Mouse (Mus musculus): Measurements from ENCODE around the gene Ubfd1. TPM values are rescaled to one million over a fixed set of nuclear protein-coding genes. Genes with fewer than 3 reads are reported as not detected.

Gene Ubfd1
- 18.9 and 19.6 TPM in 2 replicates for polyA plus RNA-seq (2012; rRNA removed)

- H3K36me3 ChIP-seq (ENCODE audit: control insufficient read depth, insufficient read depth, low read length), result no peaks in the 10 kb centered on the region; the same call in 1 of the 2 replicates
- DNase-seq, result peak; percentile 98
- no peak for TF ChIP-seq POLR2A (IDR thresholded peaks at IDR 0.05; ENCODE audit: low read depth, low read length)
- TF ChIP-seq CTCF (conservative IDR thresholded peaks at IDR 0.05; ENCODE audit: insufficient read depth, insufficient read length, low read depth, low read length), result no peak
- H3K4me3 ChIP-seq (ENCODE audit: insufficient read depth, low read depth, low read length), result peak within 1 kb of the TSS; percentile 89
- no peaks in the 10 kb centered on the region for H3K27me3 ChIP-seq (replicated peaks; ENCODE audit: control insufficient read depth, insufficient read depth, low read length)
- H3K27ac ChIP-seq (ENCODE audit: insufficient read depth, low read depth, low read length), result peak within 1 kb of the TSS; percentile 62
- peaks cover 5% of the 10 kb centered on the region; the same call in 1 of the 2 replicates for H3K4me1 ChIP-seq (ENCODE audit: control insufficient read depth, insufficient read depth, low read length)
- under 1% methylated on average over 60 of the region's 60 CpGs for WGBS
Measured at GRCm38 (mm10) chr7:122066945-122067516, at the start of gene Ubfd1, which contains the start of gene Ears2. Ubfd1 (plus strand) TSS chr7:122067175. Ears2 (minus strand) TSS chr7:122067263.

GRCm38 (mm10) chr7:122018247-122018646 is 48.7 kb upstream of the Ubfd1 start:
- 78% methylated on average over 3 of the region's 3 CpGs for WGBS
- no peaks in the 10 kb centered on the region for H3K36me3 ChIP-seq (ENCODE audit: control insufficient read depth, insufficient read depth, low read length)
- no peak overlapping the region for H3K4me3 ChIP-seq (ENCODE audit: insufficient read depth, low read depth, low read length)
- DNase-seq, result no peak
- H3K27me3 ChIP-seq (replicated peaks; ENCODE audit: control insufficient read depth, insufficient read depth, low read length), result no peaks in the 10 kb centered on the region
- H3K4me1 ChIP-seq (ENCODE audit: control insufficient read depth, insufficient read depth, low read length), result peaks cover 21% of the 10 kb centered on the region
- H3K27ac ChIP-seq (ENCODE audit: insufficient read depth, low read depth, low read length), result no peak overlapping the region
- no peak for TF ChIP-seq POLR2A (IDR thresholded peaks at IDR 0.05; ENCODE audit: low read depth, low read length)

- Histone ChIP-seq H3K27ac (ENCODE audit: insufficient read depth, low read depth, low read length) (no peak overlapping the region), H3K36me3 (ENCODE audit: control insufficient read depth, insufficient read depth, low read length) (no peaks in the 10 kb centered on the region), H3K4me3 (ENCODE audit: insufficient read depth, low read depth, low read length) (no peak overlapping the region), H3K27me3 (replicated peaks; ENCODE audit: control insufficient read depth, insufficient read depth, low read length) (no peaks in the 10 kb centered on the region), H3K4me1 (ENCODE audit: control insufficient read depth, insufficient read depth, low read length) (peaks cover 21% of the 10 kb centered on the region)
- 91% methylated on average over 7 of the region's 7 CpGs for WGBS
- no peak for DNase-seq
- TF ChIP-seq CTCF (conservative IDR thresholded peaks at IDR 0.05; ENCODE audit: insufficient read depth, insufficient read length, low read depth, low read length), result no peak
- no peak for TF ChIP-seq POLR2A (IDR thresholded peaks at IDR 0.05; ENCODE audit: low read depth, low read length)
Measured at GRCm38 (mm10) chr7:122018978-122019377, 48.0 kb upstream of the Ubfd1 start.

- WGBS, result 8% methylated on average over 6 of the region's 6 CpGs
- Histone ChIP-seq H3K27me3 (replicated peaks; ENCODE audit: control insufficient read depth, insufficient read depth, low read length) (no peaks in the 10 kb centered on the region), H3K4me1 (ENCODE audit: control insufficient read depth, insufficient read depth, low read length) (peaks cover 14% of the 10 kb centered on the region; the same call in 1 of the 2 replicates), H3K4me3 (ENCODE audit: insufficient read depth, low read depth, low read length) (peak overlapping the region; percentile 95), H3K36me3 (ENCODE audit: control insufficient read depth, insufficient read depth, low read length) (no peaks in the 10 kb centered on the region), H3K27ac (ENCODE audit: insufficient read depth, low read depth, low read length) (peak overlapping the region; percentile 69)
- no peak for TF ChIP-seq CTCF (conservative IDR thresholded peaks at IDR 0.05; ENCODE audit: insufficient read depth, insufficient read length, low read depth, low read length)
- no peak for TF ChIP-seq POLR2A (IDR thresholded peaks at IDR 0.05; ENCODE audit: low read depth, low read length)
- DNase-seq, result no peak
Measured at GRCm38 (mm10) chr7:122020273-122020666, 46.7 kb upstream of the Ubfd1 start.

- Histone ChIP-seq H3K36me3 (ENCODE audit: control insufficient read depth, insufficient read depth, low read length) (no peaks in the 10 kb centered on the region), H3K4me1 (ENCODE audit: control insufficient read depth, insufficient read depth, low read length) (peaks cover 10% of the 10 kb centered on the region; the same call in 1 of the 2 replicates), H3K27me3 (replicated peaks; ENCODE audit: control insufficient read depth, insufficient read depth, low read length) (no peaks in the 10 kb centered on the region), H3K4me3 (ENCODE audit: insufficient read depth, low read depth, low read length) (peak within 1 kb of the TSS; percentile 95), H3K27ac (ENCODE audit: insufficient read depth, low read depth, low read length) (peak within 1 kb of the TSS; percentile 69)
- TF ChIP-seq POLR2A (IDR thresholded peaks at IDR 0.05; ENCODE audit: low read depth, low read length) (peak; percentile 69), CTCF (conservative IDR thresholded peaks at IDR 0.05; ENCODE audit: insufficient read depth, insufficient read length, low read depth, low read length) (no peak)
- peak; percentile 94 for DNase-seq
- WGBS, result under 1% methylated on average over 50 of the region's 50 CpGs
Measured at GRCm38 (mm10) chr7:122020667-122021354, 46.2 kb upstream of the Ubfd1 start, which contains the start of gene Gga2. Gga2 (minus strand) TSS chr7:122021222.

GRCm38 (mm10) chr7:122022131-122022530 is 44.8 kb upstream of the Ubfd1 start:
- H3K36me3 ChIP-seq (ENCODE audit: control insufficient read depth, insufficient read depth, low read length), result no peaks in the 10 kb centered on the region
- WGBS, result 45% methylated on average over 2 of the region's 2 CpGs
- no peak overlapping the region for H3K4me3 ChIP-seq (ENCODE audit: insufficient read depth, low read depth, low read length)
- TF ChIP-seq CTCF (conservative IDR thresholded peaks at IDR 0.05; ENCODE audit: insufficient read depth, insufficient read length, low read depth, low read length), result no peak
- H3K4me1 ChIP-seq (ENCODE audit: control insufficient read depth, insufficient read depth, low read length), result peaks cover 6% of the 10 kb centered on the region; the same call in 1 of the 2 replicates
- H3K27ac ChIP-seq (ENCODE audit: insufficient read depth, low read depth, low read length), result peak overlapping the region; percentile 25; the same call in 1 of the 2 replicates
- DNase-seq, result peak; percentile 85
- no peaks in the 10 kb centered on the region for H3K27me3 ChIP-seq (replicated peaks; ENCODE audit: control insufficient read depth, insufficient read depth, low read length)

- Histone ChIP-seq H3K36me3 (ENCODE audit: control insufficient read depth, insufficient read depth, low read length) (no peaks in the 10 kb centered on the region), H3K4me3 (ENCODE audit: insufficient read depth, low read depth, low read length) (no peak overlapping the region), H3K27me3 (replicated peaks; ENCODE audit: control insufficient read depth, insufficient read depth, low read length) (no peaks in the 10 kb centered on the region), H3K4me1 (ENCODE audit: control insufficient read depth, insufficient read depth, low read length) (no peaks in the 10 kb centered on the region), H3K27ac (ENCODE audit: insufficient read depth, low read depth, low read length) (no peak overlapping the region)
- no peak for DNase-seq
- no peak for TF ChIP-seq POLR2A (IDR thresholded peaks at IDR 0.05; ENCODE audit: low read depth, low read length)
- no peak for TF ChIP-seq CTCF (conservative IDR thresholded peaks at IDR 0.05; ENCODE audit: insufficient read depth, insufficient read length, low read depth, low read length)
- WGBS, result 61% methylated on average over 3 of the region's 3 CpGs
Measured at GRCm38 (mm10) chr7:122033371-122033770, 33.6 kb upstream of the Ubfd1 start.

Data from kidney, adult 2 months (tissue).